Mouse (Mus musculus) liver, postnatal 0 days (tissue): ENCODE measurements around the gene Uck2.

Source experiments
- CTCF ChIP-seq: sonication (generic); IDR thresholded peaks from 2 replicates; pipeline ENCODE4 v1.5.1; 2016; ENCODE audit warnings: antibody characterized with exemption, low read depth
- EP300 ChIP-seq: IDR thresholded peaks from 2 replicates; pipeline ENCODE4 v1.6.1; 2016; ENCODE audit warnings: antibody characterized with exemption, low read depth, mild to moderate bottlenecking

- TF ChIP-seq EP300 (no peak), CTCF (no peak)
Measured at GRCm38 (mm10) chr1:167232918-167233317, 52.2 kb downstream of the Uck2 start.
